Mouse (Mus musculus): ENCODE results near the gene Glod4.
A peak's percentile ranks its signal among the peaks of the same experiment; 100 is the strongest.

Glod4 gene

DNA sequence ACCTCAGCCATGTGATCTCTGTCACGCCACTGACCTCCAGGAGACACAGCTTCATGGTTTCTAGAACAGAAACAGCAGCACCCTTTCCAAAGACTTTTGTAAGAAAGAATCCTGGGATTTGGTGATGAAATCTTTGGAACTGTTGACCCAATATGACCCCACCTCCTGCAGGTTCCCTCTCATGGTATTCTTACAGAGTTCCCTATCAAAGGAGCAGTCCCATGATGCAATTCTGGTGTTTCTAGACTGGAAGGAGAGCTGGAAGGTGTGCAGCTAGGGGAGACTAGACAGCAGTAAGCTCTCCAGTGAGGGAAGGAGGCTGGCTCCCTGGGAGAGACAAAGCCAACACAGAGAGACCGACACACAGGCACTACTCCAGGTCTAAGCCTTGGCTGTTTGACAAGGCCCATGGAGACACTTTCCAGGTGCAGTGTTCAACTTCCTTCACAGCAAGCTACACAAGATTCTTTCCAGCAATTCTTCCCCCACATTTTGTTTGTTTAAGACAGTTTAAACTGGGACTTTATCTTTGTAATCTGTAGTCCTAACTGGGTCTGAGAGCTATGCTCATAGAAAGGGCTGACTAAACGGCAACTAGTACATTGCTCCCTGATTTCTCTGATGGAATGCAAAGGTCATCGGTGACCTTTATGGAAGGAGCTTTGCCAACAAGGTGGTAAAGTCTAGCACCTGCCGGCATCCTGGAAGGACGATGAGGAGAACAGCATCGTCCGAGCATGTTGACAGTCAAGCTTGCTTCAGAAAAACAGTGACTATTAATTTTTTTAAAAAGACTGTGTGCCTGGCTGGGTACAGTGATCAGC lies 97.1 kb downstream of the Glod4 start:
- no peak for DNase-seq (ENCODE audit: low read depth)

GRCm38 (mm10) chr11:76145169-76145568 lies 98.4 kb downstream of the Glod4 start:
- DNase-seq (ENCODE audit: low read depth), result no peak

DNA sequence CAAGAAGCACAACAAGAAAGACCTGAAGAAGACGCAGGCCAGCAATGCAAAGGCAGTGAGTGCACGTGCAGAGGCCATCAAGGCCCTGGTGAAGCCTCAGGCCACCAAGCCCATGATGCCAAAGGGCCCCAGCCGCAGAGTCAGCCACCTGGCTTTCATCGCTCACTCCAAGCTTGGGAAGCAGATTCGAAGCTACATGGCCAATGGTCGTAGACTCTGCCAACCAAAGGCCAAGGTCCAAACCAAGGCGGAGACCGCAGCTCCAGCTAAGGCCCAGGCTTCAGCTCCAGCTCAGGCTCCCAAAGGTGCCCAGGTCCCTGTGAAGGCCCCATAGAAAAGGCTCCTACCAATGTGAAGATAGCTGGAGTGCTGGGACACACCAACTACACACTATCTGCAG lies 99.1 kb downstream of the Glod4 start:
- no peak for DNase-seq (ENCODE audit: low read depth)

DNA sequence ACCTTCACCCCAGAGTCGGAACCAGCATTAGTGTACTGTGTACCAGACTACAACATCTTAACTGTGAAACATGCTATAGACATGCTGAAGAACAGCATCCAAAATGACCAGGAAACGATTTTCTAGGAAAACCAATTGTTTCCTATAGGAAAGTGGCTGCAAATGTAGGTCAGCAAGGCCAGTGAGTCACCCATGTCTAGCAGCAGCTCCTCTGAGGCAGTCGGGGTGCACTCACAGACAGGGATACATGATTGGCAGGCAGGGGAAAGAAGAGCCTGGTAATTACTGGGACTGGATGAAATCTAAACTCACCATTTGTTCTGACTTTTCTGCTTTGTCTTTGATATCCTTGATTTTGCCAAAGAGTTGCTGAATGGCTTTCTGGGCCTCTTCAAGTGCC lies 105.5 kb downstream of the Glod4 start:
- DNase-seq (ENCODE audit: low read depth), result no peak

GRCm38 (mm10) chr11:76135641-76136437 lies 107.7 kb downstream of the Glod4 start:
- DNase-seq (ENCODE audit: low read depth), result peak; percentile 76

- no peak for DNase-seq (ENCODE audit: low read depth)
Measured at GRCm38 (mm10) chr11:76130859-76131258, 112.7 kb downstream of the Glod4 start.

- DNase-seq (ENCODE audit: low read depth), result peak; percentile 79
Measured at GRCm38 (mm10) chr11:76125386-76125785, 118.1 kb downstream of the Glod4 start.

DNA sequence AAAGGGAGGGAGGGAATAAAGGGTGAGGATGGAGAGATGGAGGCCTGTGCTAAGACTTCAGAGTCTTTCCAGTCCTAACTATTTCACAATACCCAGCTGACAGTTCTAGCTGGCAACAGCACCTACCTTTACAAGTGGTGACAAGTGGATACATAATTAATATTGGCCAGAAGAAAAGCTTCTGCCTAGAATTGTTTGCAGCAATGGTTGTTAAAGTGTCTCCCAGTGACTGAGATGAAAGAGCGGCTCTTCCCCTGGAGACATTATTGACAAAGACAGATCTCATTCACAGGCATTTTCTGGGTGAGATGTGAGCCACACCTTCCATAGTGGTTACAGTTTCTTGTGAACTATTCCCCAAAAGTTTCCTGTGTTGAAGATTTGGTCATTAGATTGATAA lies 120.0 kb downstream of the Glod4 start:
- DNase-seq (ENCODE audit: low read depth), result no peak

GRCm38 (mm10) chr11:76122571-76122970 lies 121.0 kb downstream of the Glod4 start:
- DNase-seq (ENCODE audit: low read depth), result peak; percentile 58

- DNase-seq (ENCODE audit: low read depth), result no peak
Measured at GRCm38 (mm10) chr11:76121086-76121485, 122.4 kb downstream of the Glod4 start.

DNA sequence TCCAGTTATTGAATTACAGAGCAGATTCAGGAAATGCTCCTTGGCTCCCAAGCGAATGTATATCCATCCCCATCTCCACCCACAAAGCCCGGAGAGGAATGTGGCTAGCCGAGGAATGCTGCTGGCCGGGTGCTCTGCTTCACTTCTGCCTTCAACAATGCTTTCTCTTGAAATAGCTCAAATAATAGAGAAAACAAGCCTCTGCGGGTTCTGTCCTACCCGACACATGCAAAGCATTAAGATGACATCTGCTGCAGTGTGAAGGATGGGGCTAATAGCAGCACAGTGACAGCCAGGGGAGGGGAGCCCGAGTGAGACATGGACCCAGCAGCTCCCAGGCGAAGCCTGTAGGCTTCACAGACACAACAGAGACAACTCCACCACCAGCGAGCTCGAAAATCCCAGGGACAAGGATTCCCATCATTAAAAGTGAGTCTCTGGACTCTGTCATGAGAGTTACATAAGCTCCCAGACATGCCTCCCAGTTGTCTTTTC lies 123.1 kb downstream of the Glod4 start:
- peak; percentile 60 for DNase-seq (ENCODE audit: low read depth)

DNA sequence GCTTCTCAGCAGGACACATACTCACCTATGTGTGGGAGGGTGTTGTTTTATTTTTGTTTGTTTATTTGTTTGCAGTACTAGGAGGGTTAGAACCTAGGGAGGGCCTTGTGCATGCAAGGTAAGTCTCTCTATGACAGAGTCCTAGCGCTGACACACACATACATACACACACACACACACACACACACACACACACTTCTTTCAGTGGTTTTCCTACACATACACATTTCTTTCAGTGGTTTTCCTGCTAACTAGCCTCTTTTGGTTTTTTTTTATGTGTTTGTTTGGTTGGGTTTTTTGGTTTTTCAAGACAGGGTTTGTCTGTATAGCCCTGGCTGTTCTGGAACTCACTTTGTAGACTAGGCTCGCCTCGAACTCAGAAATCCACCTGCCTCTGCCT lies 133.1 kb downstream of the Glod4 start:
- DNase-seq (ENCODE audit: low read depth), result no peak

DNA sequence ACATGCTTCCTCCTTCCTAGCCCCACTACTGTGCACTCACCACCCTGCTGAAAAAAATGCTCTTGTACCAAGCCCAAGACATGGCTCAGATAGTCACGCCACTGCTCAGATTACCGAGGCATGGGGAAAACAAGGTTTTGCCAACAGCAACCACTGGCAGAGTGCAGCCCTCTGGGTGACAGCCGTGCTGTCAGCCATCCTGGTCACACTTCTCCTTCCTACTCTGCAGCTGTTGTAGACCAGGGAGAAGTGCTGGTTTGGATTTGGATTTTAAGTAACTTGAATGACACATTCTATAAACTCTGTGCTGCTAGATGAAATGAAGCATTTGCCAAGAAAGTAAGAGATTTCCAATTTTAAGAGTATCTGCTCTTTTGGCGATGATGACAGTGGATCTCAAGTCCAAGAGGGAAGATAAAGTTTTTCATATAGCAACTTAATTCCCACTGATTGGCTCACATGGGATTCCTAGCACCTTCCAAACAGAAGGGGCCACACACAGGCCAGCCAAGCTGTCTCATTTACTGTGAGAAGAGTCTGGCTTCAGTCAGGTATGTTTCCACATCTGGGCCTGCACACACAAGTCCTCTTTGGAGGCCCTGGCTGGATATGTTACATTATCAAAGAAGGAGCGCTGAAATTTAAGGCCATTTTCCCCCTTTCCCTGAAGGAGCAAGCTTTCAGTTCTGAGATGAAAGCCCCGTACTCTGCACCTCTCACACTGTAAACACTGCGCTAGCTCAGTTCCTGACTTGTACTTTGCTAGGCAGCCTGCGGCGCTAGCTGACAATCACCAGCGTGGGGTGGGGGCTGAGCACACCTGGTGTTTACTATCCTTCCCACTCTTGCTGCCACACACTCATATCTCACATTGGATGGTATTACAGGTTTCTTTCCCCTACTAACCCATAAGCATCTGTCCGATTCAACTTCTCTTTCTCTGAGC lies 136.7 kb downstream of the Glod4 start:
- DNase-seq (ENCODE audit: low read depth), result no peak

- no peak for DNase-seq (ENCODE audit: low read depth)
Measured at GRCm38 (mm10) chr11:76101154-76101553, 142.4 kb downstream of the Glod4 start.

GRCm38 (mm10) chr11:76099193-76099975 lies 144.1 kb downstream of the Glod4 start:
- DNase-seq (ENCODE audit: low read depth), result no peak

GRCm38 (mm10) chr11:76093610-76094009 lies 149.9 kb downstream of the Glod4 start:
- DNase-seq (ENCODE audit: low read depth), result peak; percentile 24

DNA sequence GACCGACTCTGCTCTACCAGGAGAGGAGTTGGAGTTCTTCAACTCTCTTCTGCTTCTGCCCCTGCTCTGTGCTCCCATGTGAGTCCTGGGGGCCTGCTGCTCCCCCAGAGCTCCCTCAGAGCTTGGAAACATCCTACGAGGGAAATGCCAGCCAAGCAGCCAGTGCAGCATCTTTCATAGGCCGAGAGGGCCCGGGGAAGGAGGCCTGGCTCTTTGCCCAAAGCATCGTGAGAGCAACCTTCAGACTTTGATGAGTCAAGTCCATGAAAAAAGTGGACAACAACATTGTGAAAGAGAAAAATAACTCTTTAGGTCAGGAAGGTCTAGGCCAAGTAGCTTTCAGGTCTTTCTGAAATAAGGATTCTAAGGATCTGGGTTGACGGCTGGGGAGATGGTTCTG lies 153.7 kb downstream of the Glod4 start:
- no peak for DNase-seq (ENCODE audit: low read depth)

- DNase-seq (ENCODE audit: low read depth), result no peak
Measured at GRCm38 (mm10) chr11:76088506-76088905, 155.0 kb downstream of the Glod4 start.

DNA sequence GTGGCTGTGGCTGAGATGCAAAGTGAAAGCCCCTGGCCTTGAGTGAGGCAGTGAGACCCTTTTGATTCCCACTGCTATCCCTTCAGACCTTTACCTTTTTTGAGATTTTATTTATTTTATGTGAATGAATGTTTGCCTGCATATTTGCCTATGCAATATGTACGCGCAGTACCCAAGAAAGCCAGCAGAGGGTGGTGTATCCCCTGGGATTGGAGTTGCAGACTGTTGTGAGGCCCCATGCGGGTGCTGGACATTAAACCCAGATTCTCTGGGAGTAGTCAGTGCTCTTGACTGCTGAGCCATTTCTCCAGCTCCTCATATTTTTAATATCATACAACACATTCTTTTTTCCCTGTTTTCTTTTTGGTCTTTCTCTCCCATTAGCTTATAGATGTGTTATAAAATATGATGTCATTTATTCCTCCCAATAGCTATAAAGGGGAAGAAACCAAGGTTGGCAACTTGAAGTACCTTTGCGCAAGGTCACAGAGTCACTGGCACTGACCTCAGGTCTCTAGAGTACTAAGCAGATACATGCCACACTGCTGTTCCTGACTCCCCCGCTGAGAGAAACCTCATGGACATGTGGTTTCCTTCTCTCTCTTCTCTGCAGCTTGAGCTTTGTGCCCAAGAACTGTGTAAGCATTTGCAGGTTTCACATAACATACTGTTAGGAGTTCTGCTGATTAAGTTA lies 157.5 kb downstream of the Glod4 start:
- no peak for DNase-seq (ENCODE audit: low read depth)

DNA sequence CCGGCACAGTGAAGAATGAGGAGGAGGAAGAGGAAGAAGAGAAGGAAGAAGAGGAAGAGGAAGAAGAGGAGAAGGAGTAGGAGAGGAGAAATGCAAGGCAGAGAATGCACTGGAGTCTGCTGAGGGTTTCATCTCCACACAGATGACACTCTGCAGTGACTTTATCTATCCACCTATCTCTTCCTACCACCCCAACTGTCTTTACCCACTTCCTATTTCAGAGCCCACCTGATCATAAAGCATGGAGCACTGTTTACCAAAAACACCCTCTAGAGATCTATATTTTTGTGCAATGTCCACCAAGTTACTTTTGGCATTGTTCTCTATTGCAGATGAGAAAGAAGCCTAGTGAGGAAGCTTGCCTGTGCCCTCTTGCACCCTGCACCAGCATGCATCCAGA lies 158.6 kb downstream of the Glod4 start:
- DNase-seq (ENCODE audit: low read depth), result no peak
